Mouse (Mus musculus) hindbrain, postnatal 0 days (tissue): ENCODE results near the gene Gm10778. TPM values are rescaled to one million over a fixed set of nuclear protein-coding genes. Genes with fewer than 3 reads are reported as not detected.
A peak's percentile ranks its signal among the peaks of the same experiment; 100 is the strongest.
"Not testable (repeated sequence)": the region's sequence is repeated elsewhere in the genome, so short reads cannot be mapped to it uniquely, and the experiment has no call there.

ENCODE experiments used
- ATAC-seq: fragments of 200-750 bp; cut with Nextera tagmentation; 2 replicates; pipeline ENCODE4 v1.8.0; 2017; ENCODE audit warnings: mild to moderate bottlenecking, moderate TSS enrichment, moderate library complexity
- DNase-seq: peaks from one replicate; pipeline ENCODE4 v3.0.0-alpha.2; 2015; ENCODE audit warnings: low spot score
- H3K27ac ChIP-seq: fragments of 300-500 bp; sonication (generic); 2 replicates; pipeline ENCODE4 v1.5.1; 2014; ENCODE audit warnings: mild to moderate bottlenecking
- H3K27me3 ChIP-seq: fragments of 300-500 bp; sonication (generic); 2 replicates; pipeline ENCODE4 v1.6.1; 2014; ENCODE audit warnings: low read length, mixed read lengths; ENCODE audit not compliant: insufficient read depth
- H3K36me3 ChIP-seq: fragments of 300-500 bp; sonication (generic); 2 replicates; pipeline ENCODE4 v1.6.1; 2014; ENCODE audit warnings: low read length, mixed read lengths; ENCODE audit not compliant: insufficient read depth
- H3K4me1 ChIP-seq: fragments of 300-500 bp; sonication (generic); 2 replicates; pipeline ENCODE4 v1.6.1; 2014; ENCODE audit warnings: antibody characterized with exemption, low read length, mixed read lengths; ENCODE audit not compliant: insufficient read depth
- H3K4me2 ChIP-seq: fragments of 300-500 bp; sonication (generic); 2 replicates; pipeline ENCODE4 v1.6.1; 2014; ENCODE audit warnings: low read depth, mild to moderate bottlenecking, low read length, moderate library complexity, mixed read lengths
- H3K4me3 ChIP-seq: fragments of 300-500 bp; sonication (generic); 2 replicates; pipeline ENCODE4 v1.5.1; 2014; ENCODE audit warnings: low read length
- H3K9ac ChIP-seq: fragments of 300-500 bp; sonication (generic); replicated peaks from 2 replicates; pipeline ENCODE4 v1.6.1; 2014; ENCODE audit warnings: mild to moderate bottlenecking, low read length, moderate library complexity, mixed read lengths
- H3K9me3 ChIP-seq: fragments of 300-500 bp; sonication (generic); 2 replicates; pipeline ENCODE4 v1.6.1; 2016; ENCODE audit warnings: low read length, mixed read lengths
- CTCF ChIP-seq: IDR thresholded peaks from 2 replicates; pipeline ENCODE4 v1.5.1; 2016; ENCODE audit warnings: antibody characterized with exemption, control low read depth, low read depth
- WGBS: fragments of 180-500 bp; shearing (Covaris S2); extraction: QIAGEN DNeasy Blood & Tissue Kit; methylation state at CpG from one replicate; pipeline ENCODE4 v1.1.7; 2014; 5-methylcytosine and 5-hydroxymethylcytosine counted together
- polyA plus RNA-seq: library from polyadenylated mRNA; unstranded; fragments of >200 nt; fragmentation: Nextera tagmentation; extraction: Ambion mirVana; gene quantifications from 2 replicates; pipeline ENCODE4 v1.2.1, GENCODE M21; 2015
- total RNA-seq: library from RNA; depleted of rRNA; stranded (reverse); fragments of >200 nt; gene quantifications from 2 replicates; pipeline ENCODE4 v1.2.3, GENCODE M21; 2014; rRNA removed

Gene Gm10778
- total and polyA plus RNA-seq, 2 experiments from 2014 or later = 2.7 to 3.0 TPM

- H3K4me2 ChIP-seq = no peak overlapping the region
- no peaks in the 10 kb centered on the region for H3K36me3 ChIP-seq
These were observed 2.8 kb upstream of the Gm10778 start for GRCm38 (mm10) chr10:81646015-81646555.

GRCm38 (mm10) chr10:81655178-81655577 is 6.3 kb downstream of the Gm10778 start:
- Histone ChIP-seq H3K9me3 (peaks cover 39% of the 10 kb centered on the region), H3K9ac (no peak overlapping the region), H3K36me3 (no peaks in the 10 kb centered on the region; the same call in 1 of the 2 replicates), H3K4me3 (no peak overlapping the region), H3K27me3 (no peaks in the 10 kb centered on the region), H3K4me2 (no peak overlapping the region), H3K4me1 (no peaks in the 10 kb centered on the region), H3K27ac (no peak overlapping the region)
- DNase-seq (no peak), ATAC-seq (no peak)
- 95% methylated on average over 10 of the region's 10 CpGs for WGBS
- no peak for TF ChIP-seq CTCF

More at GRCm38 (mm10) chr10:81646015-81646555, 2.8 kb upstream of the Gm10778 start:
- no peak overlapping the region for H3K4me3 ChIP-seq
- DNase-seq (no peak), ATAC-seq (no peak)
- H3K9ac ChIP-seq = no peak overlapping the region
- peaks cover 17% of the 10 kb centered on the region for H3K4me1 ChIP-seq
- H3K9me3 ChIP-seq = 0 out of 2 replicates have a peak, but pooled peaks cover 5% of the 10 kb centered on the region
- no peaks in the 10 kb centered on the region for H3K27me3 ChIP-seq
- no peak overlapping the region for H3K27ac ChIP-seq
- TF ChIP-seq CTCF = no peak
- 75% methylated on average over 7 of the region's 7 CpGs for WGBS

DNA sequence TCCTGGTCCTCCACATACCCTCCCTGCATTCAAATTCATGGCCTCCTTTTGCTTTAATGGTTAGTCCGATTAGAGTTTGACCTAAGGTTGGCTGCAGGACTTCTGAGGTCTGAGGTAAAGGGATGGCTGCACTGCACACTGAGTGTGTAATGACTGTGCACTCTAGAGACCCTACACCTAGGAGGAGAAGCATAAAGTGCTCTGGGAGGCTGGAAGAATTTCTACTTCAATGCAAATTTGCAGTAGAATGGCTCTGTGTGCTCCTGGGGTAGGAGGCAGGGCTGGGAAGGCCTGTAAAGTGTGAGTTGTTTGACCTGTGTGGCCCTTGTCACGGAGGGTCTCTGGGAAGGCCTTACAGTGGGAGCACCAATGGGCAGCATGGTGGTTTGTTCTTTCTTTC is 7.3 kb downstream of the Gm10778 start:
- ATAC-seq (no peak), DNase-seq (no peak)
- Histone ChIP-seq H3K4me3 (no peak overlapping the region), H3K4me1 (no peaks in the 10 kb centered on the region), H3K36me3 (no peaks in the 10 kb centered on the region; the same call in 1 of the 2 replicates), H3K9ac (no peak overlapping the region), H3K27ac (no peak overlapping the region), H3K4me2 (no peak overlapping the region), H3K9me3 (peaks cover 37% of the 10 kb centered on the region), H3K27me3 (no peaks in the 10 kb centered on the region)
- WGBS = 96% methylated on average over 2 of the region's 2 CpGs
- TF ChIP-seq CTCF = no peak

- H3K9me3 ChIP-seq, H3K4me1 ChIP-seq, H3K27me3 ChIP-seq, H3K4me2 ChIP-seq, ATAC-seq, H3K4me3 ChIP-seq, DNase-seq, H3K36me3 ChIP-seq, H3K9ac ChIP-seq, H3K27ac ChIP-seq: not testable (repeated sequence)
- WGBS = no CpG with 5 or more reads among the region's 18 CpGs
These were observed 38.3 kb downstream of the Gm10778 start for GRCm38 (mm10) chr10:81687114-81687513.

- H3K4me3 ChIP-seq, H3K9ac ChIP-seq, H3K4me1 ChIP-seq, H3K4me2 ChIP-seq, H3K36me3 ChIP-seq, H3K9me3 ChIP-seq, DNase-seq, H3K27ac ChIP-seq, H3K27me3 ChIP-seq: not testable (repeated sequence)
- WGBS = no CpG with 5 or more reads among the region's 46 CpGs
- ATAC-seq = peak; percentile 100
These were observed 55.9 kb downstream of the Gm10778 start, which contains the start of gene Zfp433 for GRCm38 (mm10) chr10:81704531-81705301. Gene Zfp433 (plus strand): TSS chr10:81704825.

Other genes starting within 250 kb of the Gm10778 start
- gene Nfic, start 193.4 kb upstream of the Gm10778 start, total RNA-seq = 17.2 and 26.5 TPM in 2 replicates
- 33.8 and 34.6 TPM in 2 replicates for gene Nfic, start 193.4 kb upstream of the Gm10778 start, polyA plus RNA-seq
- gene Celf5, start 166.3 kb upstream of the Gm10778 start, total RNA-seq = 93.9 and 128 TPM in 2 replicates
- gene Celf5, start 166.3 kb upstream of the Gm10778 start, polyA plus RNA-seq = 40.1 and 43.2 TPM in 2 replicates
- 124 and 170 TPM in 2 replicates for gene Ncln, start 152.7 kb upstream of the Gm10778 start, total RNA-seq
- gene Ncln, start 152.7 kb upstream of the Gm10778 start, polyA plus RNA-seq = 66.3 and 66.5 TPM in 2 replicates
- gene S1pr4, start 148.9 kb upstream of the Gm10778 start, total RNA-seq = 0.40 and 1.3 TPM in 2 replicates
- gene S1pr4, start 148.9 kb upstream of the Gm10778 start, polyA plus RNA-seq = 0.38 and 0.40 TPM in 2 replicates
- gene Gna15, start 124.8 kb upstream of the Gm10778 start, total RNA-seq = 2.5 and 9.8 TPM in 2 replicates
- gene Gna15, start 124.8 kb upstream of the Gm10778 start, polyA plus RNA-seq = 1.2 and 1.9 TPM in 2 replicates
- gene Gna11, start 103.9 kb upstream of the Gm10778 start, total RNA-seq = 121 and 139 TPM in 2 replicates
- gene Gna11, start 103.9 kb upstream of the Gm10778 start, polyA plus RNA-seq = 95.6 and 105 TPM in 2 replicates
- gene Aes, start 89.6 kb upstream of the Gm10778 start, total RNA-seq = 611 and 635 TPM in 2 replicates
- gene Aes, start 89.6 kb upstream of the Gm10778 start, polyA plus RNA-seq = 803 and 834 TPM in 2 replicates
- gene Tle2, start 74.5 kb upstream of the Gm10778 start, total RNA-seq = 28.8 and 41.8 TPM in 2 replicates
- gene Tle2, start 74.5 kb upstream of the Gm10778 start, polyA plus RNA-seq = 43.7 and 45.5 TPM in 2 replicates
- 5.3 and 5.4 TPM in 2 replicates for gene Tle6, start 48.0 kb upstream of the Gm10778 start, total RNA-seq
- 6.2 and 6.6 TPM in 2 replicates for gene Tle6, start 48.0 kb upstream of the Gm10778 start, polyA plus RNA-seq
- gene BC025920, start 42.8 kb upstream of the Gm10778 start, total RNA-seq = 4.2 and 4.3 TPM in 2 replicates
- gene BC025920, start 42.8 kb upstream of the Gm10778 start, polyA plus RNA-seq = 0.97 and 1.3 TPM in 2 replicates
- gene Sirt6, start 21.3 kb upstream of the Gm10778 start, total RNA-seq = 22.4 and 31.5 TPM in 2 replicates
- 39.0 and 40.9 TPM in 2 replicates for gene Sirt6, start 21.3 kb upstream of the Gm10778 start, polyA plus RNA-seq
- 58.5 and 73.9 TPM in 2 replicates for gene Ankrd24, start 20.5 kb upstream of the Gm10778 start, total RNA-seq
- 17.7 and 18.6 TPM in 2 replicates for gene Ankrd24, start 20.5 kb upstream of the Gm10778 start, polyA plus RNA-seq
- gene Zfp433, start 55.8 kb downstream of the Gm10778 start, total RNA-seq = 4.3 and 5.0 TPM in 2 replicates
- 10.1 and 10.5 TPM in 2 replicates for gene Zfp433, start 55.8 kb downstream of the Gm10778 start, polyA plus RNA-seq
- gene Gm3055, start 122.1 kb downstream of the Gm10778 start, total RNA-seq = 5.1 and 16.5 TPM in 2 replicates
- 7.7 and 8.7 TPM in 2 replicates for gene Gm3055, start 122.1 kb downstream of the Gm10778 start, polyA plus RNA-seq
- gene Gm4767, start 163.1 kb downstream of the Gm10778 start, total RNA-seq = 1.3 TPM in 1 of 2 replicates, not detected in the other
- gene Gm4767, start 163.1 kb downstream of the Gm10778 start, polyA plus RNA-seq = 2.0 and 2.8 TPM in 2 replicates
- gene Gm32687, start 214.9 kb downstream of the Gm10778 start, total RNA-seq = 2.6 and 4.7 TPM in 2 replicates
- gene Gm32687, start 214.9 kb downstream of the Gm10778 start, polyA plus RNA-seq = 5.6 and 6.4 TPM in 2 replicates